In genomic region chr6:85851062-85851773, GRCm38 (mm10) we compare ENCODE assay signal across 19 mouse cellular contexts. TPM values are rescaled to one million over a fixed set of nuclear protein-coding genes. Genes with fewer than 3 reads are reported as not detected.
"Had no signal": no experiment of that assay in that cellular context is flagged by ENCODE, and none has a peak within 500 bp of the region (broad histone marks: within the 10 kb centered on the region; RNA-seq: fewer than 3 reads in every experiment).

No protein-coding gene starts in this region.

- H3K36me3 ChIP-seq: limb, embryonic 13.5 days; liver, embryonic 13.5 days; midbrain, embryonic 10.5 days; neural tube, embryonic 15.5 days; stomach, embryonic 15.5 days had no signal

- H3K27ac ChIP-seq: limb, embryonic 13.5 days; liver, embryonic 13.5 days; midbrain, embryonic 10.5 days; neural tube, embryonic 15.5 days; stomach, embryonic 15.5 days had no signal

- H3K27me3 ChIP-seq: limb, embryonic 13.5 days; liver, embryonic 13.5 days; neural tube, embryonic 15.5 days; stomach, embryonic 15.5 days had no signal

- DNase-seq: kidney, adult 18-20 months; kidney, postnatal 4 days; left cerebral cortex, postnatal 4 days; liver, embryonic 13.5 days; lung, adult 18-20 months; lung, postnatal 36 days; midbrain, embryonic 14.5 days; right cerebral cortex, adult 18-20 months; spleen, adult 18-20 months; thymus, adult 2 months; thymus, postnatal 25 days had no signal

- H3K4me1 ChIP-seq: limb, embryonic 13.5 days; liver, embryonic 13.5 days; stomach, embryonic 15.5 days had no signal

- H3K4me3 ChIP-seq: limb, embryonic 13.5 days; liver, embryonic 13.5 days; midbrain, embryonic 10.5 days; myocyte; neural tube, embryonic 15.5 days; stomach, embryonic 15.5 days had no signal

RNA-seq across cellular contexts. Expression of gene Nat8f2, which starts 17.7 kb away (rescaled TPM):
- total RNA-seq: megakaryocyte, adult 5-6 weeks had no signal
- polyA plus RNA-seq: limb, embryonic 13.5 days; liver, embryonic 13.5 days; lung, embryonic 16.5 days; midbrain, embryonic 10.5 days; midbrain, embryonic 14.5 days; myocyte; neural tube, embryonic 11.5 days; neural tube, embryonic 15.5 days had no signal

RNA-seq across cellular contexts. Expression of gene Nat8, which starts 19.3 kb away (rescaled TPM):
- total RNA-seq: megakaryocyte, adult 5-6 weeks had no signal
- polyA plus RNA-seq: limb, embryonic 13.5 days; liver, embryonic 13.5 days; lung, embryonic 16.5 days; midbrain, embryonic 10.5 days; midbrain, embryonic 14.5 days; myocyte; neural tube, embryonic 11.5 days; neural tube, embryonic 15.5 days had no signal

RNA-seq across cellular contexts. Expression of gene Nat8f5, which starts 30.4 kb away (rescaled TPM):
- total RNA-seq: megakaryocyte, adult 5-6 weeks had no signal
- polyA plus RNA-seq: limb, embryonic 13.5 days; liver, embryonic 13.5 days; lung, embryonic 16.5 days; midbrain, embryonic 10.5 days; midbrain, embryonic 14.5 days; myocyte; neural tube, embryonic 11.5 days; stomach, embryonic 15.5 days had no signal

RNA-seq across cellular contexts. Expression of gene Nat8f6, which starts 30.5 kb away (rescaled TPM):
- total RNA-seq: megakaryocyte, adult 5-6 weeks had no signal
- polyA plus RNA-seq: limb, embryonic 13.5 days; liver, embryonic 13.5 days; lung, embryonic 16.5 days; midbrain, embryonic 10.5 days; midbrain, embryonic 14.5 days; myocyte; neural tube, embryonic 11.5 days; neural tube, embryonic 15.5 days; stomach, embryonic 15.5 days had no signal
